Mouse (Mus musculus) midbrain, embryonic 16.5 days (tissue): Measurements from ENCODE around the gene Pcdh9. TPM values are rescaled to one million over a fixed set of nuclear protein-coding genes. Genes with fewer than 3 reads are reported as not detected.

ENCODE experiments used
- ATAC-seq: fragments of 200-750 bp; cut with Nextera tagmentation; 2 replicates; pipeline ENCODE4 v1.8.0; 2017; ENCODE audit warnings: moderate TSS enrichment
- H3K27ac ChIP-seq: fragments of 300-500 bp; sonication (generic); 2 replicates; pipeline ENCODE4 v1.5.1; 2014; ENCODE audit warnings: mild to moderate bottlenecking, low read length, mixed read lengths
- H3K27me3 ChIP-seq: fragments of 300-500 bp; sonication (generic); 2 replicates; pipeline ENCODE4 v1.6.1; 2014; ENCODE audit warnings: low read depth, low read length, mixed read lengths; ENCODE audit not compliant: control insufficient read depth, insufficient read depth
- H3K36me3 ChIP-seq: fragments of 300-500 bp; sonication (generic); 2 replicates; pipeline ENCODE4 v1.6.1; 2014; ENCODE audit warnings: mild to moderate bottlenecking, low read length, moderate library complexity, mixed read lengths; ENCODE audit not compliant: control insufficient read depth, insufficient read depth
- H3K4me1 ChIP-seq: fragments of 300-500 bp; sonication (generic); 2 replicates; pipeline ENCODE4 v1.6.1; 2014; ENCODE audit warnings: mild to moderate bottlenecking, low read length, mixed read lengths; ENCODE audit not compliant: control insufficient read depth, insufficient read depth
- H3K4me2 ChIP-seq: fragments of 300-500 bp; sonication (generic); 2 replicates; pipeline ENCODE4 v1.6.1; 2014; ENCODE audit warnings: mild to moderate bottlenecking, low read length, mixed read lengths
- H3K4me3 ChIP-seq: fragments of 300-500 bp; sonication (generic); 2 replicates; pipeline ENCODE4 v1.5.1; 2014; ENCODE audit warnings: low read depth, mild to moderate bottlenecking, low read length, moderate library complexity, mixed read lengths
- H3K9ac ChIP-seq: fragments of 300-500 bp; sonication (generic); 2 replicates; pipeline ENCODE4 v1.6.1; 2014; ENCODE audit warnings: low read depth, low read length, mixed read lengths
- H3K9me3 ChIP-seq: fragments of 300-500 bp; sonication (generic); replicated peaks from 2 replicates; pipeline ENCODE4 v1.6.1; 2014; ENCODE audit warnings: mild to moderate bottlenecking, low read length, mixed read lengths; ENCODE audit not compliant: control insufficient read depth, poor library complexity, severe bottlenecking
- WGBS: fragments of 180-500 bp; shearing (Covaris S2); extraction: QIAGEN DNeasy Blood & Tissue Kit; methylation state at CpG from one replicate; pipeline ENCODE4 v1.1.7; 2014; 5-methylcytosine and 5-hydroxymethylcytosine counted together
- polyA plus RNA-seq: library from polyadenylated mRNA; unstranded; fragments of >200 nt; fragmentation: Nextera tagmentation; extraction: Ambion mirVana; gene quantifications from 2 replicates; pipeline ENCODE4 v1.2.1, GENCODE M21; 2015

Pcdh9 gene
- polyA plus RNA-seq, 1 experiment from 2014 or later, result 179 TPM

- ATAC-seq, result no peak
- Histone ChIP-seq H3K4me3 (no peak overlapping the region), H3K4me1 (peaks cover 10% of the 10 kb centered on the region), H3K27ac (no peak overlapping the region), H3K9me3 (no peaks in the 10 kb centered on the region), H3K27me3 (no peaks in the 10 kb centered on the region), H3K4me2 (no peak overlapping the region), H3K36me3 (no peaks in the 10 kb centered on the region), H3K9ac (no peak overlapping the region)
- WGBS, result 31% methylated on average over 6 of the region's 6 CpGs
These were observed 63.3 kb downstream of the Pcdh9 start for GRCm38 (mm10) chr14:93827159-93827558.

- no peak overlapping the region for H3K27ac ChIP-seq
- no peak overlapping the region for H3K4me3 ChIP-seq
- H3K36me3 ChIP-seq, result no peaks in the 10 kb centered on the region
- 21% methylated on average over 6 of the region's 6 CpGs for WGBS
- peak; percentile 66 for ATAC-seq
- peak overlapping the region; percentile 14; the same call in 1 of the 2 replicates for H3K4me2 ChIP-seq
- H3K27me3 ChIP-seq, result no peaks in the 10 kb centered on the region
- no peak overlapping the region for H3K9ac ChIP-seq
- peaks cover 10% of the 10 kb centered on the region for H3K4me1 ChIP-seq
- H3K9me3 ChIP-seq, result no peaks in the 10 kb centered on the region
These were observed 64.4 kb downstream of the Pcdh9 start for GRCm38 (mm10) chr14:93826042-93826462.

- H3K4me1 ChIP-seq, result no peaks in the 10 kb centered on the region
- no peak overlapping the region for H3K9ac ChIP-seq
- H3K9me3 ChIP-seq, result no peaks in the 10 kb centered on the region
- H3K27ac ChIP-seq, result no peak overlapping the region
- H3K4me3 ChIP-seq, result no peak overlapping the region
- WGBS, result 91% methylated on average over 4 of the region's 4 CpGs
- ATAC-seq, result no peak
- no peaks in the 10 kb centered on the region for H3K27me3 ChIP-seq
- no peaks in the 10 kb centered on the region for H3K36me3 ChIP-seq
- H3K4me2 ChIP-seq, result no peak overlapping the region
These were observed 71.6 kb downstream of the Pcdh9 start for GRCm38 (mm10) chr14:93818845-93819244.

- Histone ChIP-seq H3K9me3 (no peaks in the 10 kb centered on the region), H3K4me1 (0 out of 2 replicates have a peak, but pooled peaks cover 2% of the 10 kb centered on the region), H3K27me3 (no peaks in the 10 kb centered on the region), H3K27ac (no peak overlapping the region), H3K36me3 (no peaks in the 10 kb centered on the region), H3K4me2 (no peak overlapping the region), H3K4me3 (no peak overlapping the region), H3K9ac (no peak overlapping the region)
- no peak for ATAC-seq
- WGBS, result 37% methylated on average over 4 of the region's 4 CpGs
These were observed 72.9 kb downstream of the Pcdh9 start for GRCm38 (mm10) chr14:93817591-93817990.

GRCm38 (mm10) chr14:93794530-93794929 lies 95.9 kb downstream of the Pcdh9 start:
- WGBS, result 88% methylated on average over 3 of the region's 3 CpGs
- Histone ChIP-seq H3K27ac (no peak overlapping the region), H3K4me2 (no peak overlapping the region), H3K9ac (no peak overlapping the region), H3K27me3 (no peaks in the 10 kb centered on the region), H3K9me3 (no peaks in the 10 kb centered on the region), H3K4me3 (no peak overlapping the region), H3K4me1 (no peaks in the 10 kb centered on the region), H3K36me3 (no peaks in the 10 kb centered on the region)
- no peak for ATAC-seq

GRCm38 (mm10) chr14:93786234-93786633 lies 104.2 kb downstream of the Pcdh9 start:
- Histone ChIP-seq H3K4me3 (no peak overlapping the region), H3K36me3 (no peaks in the 10 kb centered on the region), H3K4me2 (no peak overlapping the region), H3K4me1 (no peaks in the 10 kb centered on the region), H3K9ac (no peak overlapping the region), H3K9me3 (no peaks in the 10 kb centered on the region; the same call in none of the 2 replicates), H3K27ac (no peak overlapping the region), H3K27me3 (no peaks in the 10 kb centered on the region)
- WGBS, result 73% methylated on average over 4 of the region's 4 CpGs
- ATAC-seq, result no peak

- no peak for ATAC-seq
- 17% methylated on average over 2 of the region's 2 CpGs for WGBS
- Histone ChIP-seq H3K27ac (no peak overlapping the region), H3K4me3 (no peak overlapping the region), H3K9ac (no peak overlapping the region), H3K4me2 (no peak overlapping the region), H3K36me3 (no peaks in the 10 kb centered on the region), H3K4me1 (no peaks in the 10 kb centered on the region), H3K27me3 (no peaks in the 10 kb centered on the region), H3K9me3 (no peaks in the 10 kb centered on the region; the same call in none of the 2 replicates)
These were observed 105.4 kb downstream of the Pcdh9 start for GRCm38 (mm10) chr14:93785031-93785430.

- Histone ChIP-seq H3K4me3 (no peak overlapping the region), H3K36me3 (no peaks in the 10 kb centered on the region), H3K4me2 (no peak overlapping the region), H3K9ac (no peak overlapping the region), H3K27me3 (no peaks in the 10 kb centered on the region), H3K27ac (no peak overlapping the region), H3K4me1 (no peaks in the 10 kb centered on the region), H3K9me3 (no peaks in the 10 kb centered on the region)
- 82% methylated on average over 2 of the region's 2 CpGs for WGBS
- no peak for ATAC-seq
These were observed 127.6 kb downstream of the Pcdh9 start for GRCm38 (mm10) chr14:93762855-93763254.

GRCm38 (mm10) chr14:93734077-93734673 lies 156.3 kb downstream of the Pcdh9 start:
- Histone ChIP-seq H3K36me3 (no peaks in the 10 kb centered on the region), H3K4me3 (no peak overlapping the region), H3K9me3 (no peaks in the 10 kb centered on the region), H3K27ac (no peak overlapping the region), H3K9ac (no peak overlapping the region), H3K4me1 (no peaks in the 10 kb centered on the region), H3K4me2 (no peak overlapping the region), H3K27me3 (no peaks in the 10 kb centered on the region)
- no peak for ATAC-seq
- 69% methylated on average over 10 of the region's 10 CpGs for WGBS
